Mouse (Mus musculus): ENCODE data around the gene Lrrc56. TPM values are rescaled to one million over a fixed set of nuclear protein-coding genes. Genes with fewer than 3 reads are reported as not detected.

Lrrc56 gene
- polyA plus RNA-seq, 1 experiment = 12.9 TPM

GRCm38 (mm10) chr7:141192776-141193347 lies 1.1 kb upstream of the Lrrc56 start:
- no peak for DNase-seq (ENCODE audit: low read depth)

DNA sequence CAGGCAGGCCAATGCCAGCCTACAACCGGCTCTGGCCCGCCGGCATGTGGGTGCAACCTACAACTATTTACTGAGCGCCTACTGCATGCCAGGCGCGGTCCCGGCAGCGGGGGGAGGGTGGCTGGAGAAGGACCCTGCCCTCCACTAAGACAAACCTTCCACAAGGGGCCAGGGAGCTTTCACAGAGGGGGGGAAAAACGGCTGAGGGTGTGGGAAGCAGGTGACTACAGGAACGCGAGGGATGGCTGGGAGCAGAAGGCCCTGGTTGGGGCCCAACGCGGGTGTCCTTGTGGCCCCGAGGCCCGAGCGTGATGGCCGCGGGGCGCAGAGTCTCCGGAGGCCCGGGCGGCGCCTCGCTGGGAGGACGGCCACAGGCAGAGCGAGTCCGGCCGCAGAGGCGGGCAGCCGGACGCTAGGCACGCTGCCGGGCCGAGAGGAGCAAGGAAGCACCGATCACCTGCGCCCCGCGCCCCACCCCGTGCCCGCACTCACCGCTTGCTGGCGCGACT lies 555 bp upstream of the Lrrc56 start:
- no peak for DNase-seq (ENCODE audit: low read depth)

DNA sequence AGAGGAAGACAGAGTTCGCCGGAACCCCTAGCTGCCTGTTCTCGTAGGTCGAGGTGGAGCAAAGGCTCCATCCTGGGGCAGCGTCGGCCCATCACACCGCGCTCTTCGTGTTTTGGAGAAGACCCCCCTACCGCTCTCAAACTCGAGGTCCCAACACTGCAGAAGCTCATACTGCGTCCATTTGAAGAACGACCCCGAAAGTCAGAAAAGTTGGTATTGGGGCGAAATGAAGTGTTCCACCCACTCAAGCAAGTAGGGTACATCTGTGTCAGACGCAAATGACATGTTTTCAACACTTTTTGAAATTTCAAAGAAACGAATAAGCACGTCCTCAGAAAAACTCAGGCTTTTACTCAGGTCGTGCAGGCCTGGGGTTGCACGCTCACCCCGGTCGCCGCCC lies 452 bp downstream of the Lrrc56 start:
- DNase-seq (ENCODE audit: low read depth) = no peak

DNA sequence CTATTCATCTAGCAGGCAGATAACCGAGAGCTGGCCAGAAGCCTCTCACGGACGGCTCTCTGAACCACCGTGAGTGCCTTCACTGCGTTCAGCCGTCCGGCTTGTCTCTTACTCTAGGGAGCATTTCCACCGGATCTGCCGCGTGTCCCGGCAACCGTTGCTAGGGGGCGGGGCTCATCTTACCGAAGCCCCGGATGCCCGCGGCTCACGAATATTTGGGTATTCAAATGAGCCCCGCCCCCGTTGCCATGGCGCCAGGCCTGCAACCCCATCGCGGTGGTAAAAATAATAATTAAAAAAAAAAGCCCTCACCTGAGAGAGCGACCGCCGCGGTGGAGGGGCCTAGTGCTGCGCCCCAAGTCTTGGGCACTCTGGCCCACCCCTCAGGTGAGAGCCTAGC lies 873 bp downstream of the Lrrc56 start:
- no peak for DNase-seq (ENCODE audit: low read depth)

DNA sequence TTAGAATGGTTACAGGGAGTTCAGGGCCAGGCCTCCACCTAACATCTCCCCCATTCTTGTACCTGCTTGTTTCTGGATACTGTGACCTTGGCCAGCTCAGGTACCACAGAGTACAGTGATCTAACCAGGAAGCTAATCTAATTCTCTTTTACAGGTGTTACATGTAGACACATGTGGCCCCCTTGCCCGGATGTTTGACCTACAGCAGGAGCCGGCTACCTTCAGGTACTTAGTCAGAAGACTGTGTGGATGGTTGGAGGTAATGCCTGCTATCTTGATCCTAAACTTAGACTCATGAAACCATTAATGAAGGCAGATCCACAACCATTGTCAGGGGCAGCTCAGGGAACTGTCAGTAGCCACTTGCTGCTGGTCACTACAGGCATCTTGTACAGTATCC lies 1.8 kb downstream of the Lrrc56 start:
- DNase-seq (ENCODE audit: low read depth) = no peak

GRCm38 (mm10) chr7:141196619-141197282 lies 2.8 kb downstream of the Lrrc56 start:
- no peak for DNase-seq (ENCODE audit: low read depth)

DNA sequence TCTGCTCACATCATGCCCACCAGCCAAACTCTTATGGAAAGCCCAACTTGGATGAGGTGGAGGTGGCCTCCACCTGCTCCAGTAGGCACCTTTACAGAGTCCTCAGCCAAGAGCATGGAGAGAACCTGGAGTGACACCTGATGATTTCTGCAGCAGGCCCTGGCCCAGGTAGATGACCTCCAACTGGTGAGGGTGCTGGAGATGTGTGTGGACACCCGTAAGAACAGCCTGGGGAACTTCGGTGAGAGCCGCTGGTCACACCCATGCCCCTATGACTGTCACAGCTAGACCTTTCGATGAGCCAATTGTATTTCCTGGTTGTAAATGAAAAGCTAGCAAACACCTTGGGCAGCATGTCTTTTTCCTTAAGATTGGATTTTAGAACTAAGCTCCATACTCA lies 4.2 kb downstream of the Lrrc56 start:
- DNase-seq (ENCODE audit: low read depth) = no peak

GRCm38 (mm10) chr7:141204546-141204945 lies 10.6 kb downstream of the Lrrc56 start:
- DNase-seq (ENCODE audit: low read depth) = no peak

DNA sequence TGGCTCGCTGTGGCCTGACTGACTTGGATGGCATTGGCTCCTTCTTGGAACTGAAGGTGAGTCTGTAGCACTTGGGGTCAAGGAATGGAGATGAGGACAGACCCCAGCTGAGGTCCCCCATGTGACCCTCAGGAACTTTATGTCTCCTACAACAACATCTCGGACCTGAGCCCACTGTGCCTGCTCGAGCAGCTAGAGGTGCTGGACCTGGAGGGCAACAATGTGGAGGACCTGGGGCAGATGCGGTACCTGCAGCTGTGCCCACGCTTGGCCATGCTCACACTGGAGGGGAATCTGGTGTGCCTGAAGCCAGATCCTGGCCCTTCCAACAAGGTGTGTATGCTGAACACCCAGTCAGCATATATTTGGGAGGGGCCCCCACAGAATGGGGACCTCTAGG lies 11.5 kb downstream of the Lrrc56 start:
- no peak for DNase-seq (ENCODE audit: low read depth)

- no peak for DNase-seq (ENCODE audit: low read depth)
Observed at GRCm38 (mm10) chr7:141206182-141206937, 12.4 kb downstream of the Lrrc56 start.

- no peak for DNase-seq (ENCODE audit: low read depth)
Observed at GRCm38 (mm10) chr7:141209526-141209925, 15.6 kb downstream of the Lrrc56 start.

- DNase-seq (ENCODE audit: low read depth) = no peak
Observed at GRCm38 (mm10) chr7:141210137-141210536, 16.2 kb downstream of the Lrrc56 start.

GRCm38 (mm10) chr7:141210606-141211131 lies 16.7 kb downstream of the Lrrc56 start:
- DNase-seq (ENCODE audit: low read depth) = no peak

GRCm38 (mm10) chr7:141213133-141213532 lies 19.2 kb downstream of the Lrrc56 start:
- DNase-seq (ENCODE audit: low read depth) = no peak

DNA sequence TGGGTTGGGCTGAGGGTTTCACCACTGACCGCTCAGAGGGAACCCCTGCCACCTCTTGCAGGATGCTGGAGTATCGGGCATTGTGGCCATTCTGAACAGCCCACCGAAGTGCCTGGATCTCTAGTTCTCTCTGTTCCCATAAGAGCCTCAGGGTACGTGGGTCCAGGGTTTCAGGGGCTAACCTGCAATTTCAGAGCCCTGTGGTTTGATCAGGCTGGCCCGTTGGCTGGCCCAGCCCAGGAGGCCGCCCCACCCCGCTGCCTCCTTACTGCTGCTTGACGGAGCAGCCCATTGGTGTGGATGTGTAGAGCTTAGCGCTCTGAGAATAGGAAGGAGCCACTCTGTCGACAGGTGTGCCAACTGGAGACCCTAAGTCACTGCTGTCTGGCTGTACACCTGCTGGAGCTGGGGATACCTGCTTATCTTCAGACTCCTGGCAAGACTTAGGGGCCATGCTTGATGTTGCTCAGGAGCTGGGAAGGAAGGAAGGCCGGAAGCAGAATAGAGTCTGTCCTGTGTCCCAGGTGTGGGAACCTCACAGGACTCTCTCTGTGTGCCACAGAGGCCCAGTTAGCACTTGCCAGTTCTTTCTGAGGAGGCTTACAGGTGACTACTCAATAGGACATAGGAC lies 19.8 kb downstream of the Lrrc56 start, which contains the start of gene Lmntd2:
Gene Lmntd2 (minus strand): TSS at position 476 of the 631 bp plus-strand sequence.
- no peak for DNase-seq (ENCODE audit: low read depth)

DNA sequence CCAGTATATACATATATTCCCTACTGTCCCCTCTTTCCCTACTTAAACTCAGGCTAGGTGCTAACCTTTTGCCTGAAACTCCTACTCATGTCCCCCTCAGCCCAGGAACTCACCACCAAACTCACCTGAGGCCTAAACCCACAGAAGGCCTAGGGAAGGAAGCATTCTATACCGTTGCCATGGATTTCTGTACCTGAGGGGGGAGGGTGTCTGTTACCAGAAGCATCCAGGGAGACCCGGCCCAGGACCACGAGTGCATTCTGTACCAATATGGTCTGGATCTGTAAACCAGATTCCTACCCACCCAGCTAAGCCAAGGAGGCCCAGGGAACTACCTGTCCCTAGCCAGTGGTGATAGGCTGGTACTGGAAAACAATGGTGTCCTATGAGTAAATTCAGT lies 20.4 kb downstream of the Lrrc56 start:
- no peak for DNase-seq (ENCODE audit: low read depth)

DNA sequence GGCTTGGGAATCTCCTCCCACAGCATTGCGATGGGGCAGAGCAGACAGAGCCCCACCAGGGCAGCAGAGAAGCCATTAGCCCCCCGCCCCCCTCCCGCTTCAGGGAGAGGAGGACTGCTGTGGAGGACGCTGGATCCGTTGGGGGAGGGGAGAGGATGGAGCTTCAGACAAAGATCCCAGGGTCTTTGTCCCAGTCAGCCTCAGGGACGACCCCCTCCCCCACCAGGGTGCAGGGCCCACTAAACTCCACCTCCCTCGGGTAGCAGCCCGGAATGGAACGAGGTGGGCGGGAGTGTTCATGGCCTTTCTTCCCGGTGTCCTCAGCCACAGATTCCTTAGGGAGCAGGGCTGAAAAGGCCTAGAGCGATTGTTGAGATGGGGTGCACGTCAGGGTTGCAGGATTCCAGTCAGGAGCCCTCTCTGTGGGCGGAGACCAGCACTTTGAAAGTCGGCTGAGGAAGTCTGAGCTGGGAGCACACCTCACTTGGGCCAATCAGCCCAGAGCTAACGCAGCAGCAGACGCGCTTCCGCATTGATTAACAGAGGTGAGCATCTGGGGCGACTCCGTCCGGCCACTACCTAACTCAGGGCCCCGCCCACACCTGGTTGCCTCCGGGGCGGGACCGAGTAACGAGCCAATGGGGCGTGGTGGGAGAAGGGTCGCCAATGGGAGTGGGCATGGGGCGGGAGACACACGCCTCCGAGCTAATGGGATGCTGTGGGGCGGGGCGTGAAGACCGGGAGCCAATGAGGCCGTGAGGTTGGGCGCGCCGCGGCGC lies 21.3 kb downstream of the Lrrc56 start, which contains the start of gene Rassf7:
Gene Rassf7 (plus strand): TSS at position 760 of the 779 bp plus-strand sequence.
- peak; percentile 89 for DNase-seq (ENCODE audit: low read depth)

DNA sequence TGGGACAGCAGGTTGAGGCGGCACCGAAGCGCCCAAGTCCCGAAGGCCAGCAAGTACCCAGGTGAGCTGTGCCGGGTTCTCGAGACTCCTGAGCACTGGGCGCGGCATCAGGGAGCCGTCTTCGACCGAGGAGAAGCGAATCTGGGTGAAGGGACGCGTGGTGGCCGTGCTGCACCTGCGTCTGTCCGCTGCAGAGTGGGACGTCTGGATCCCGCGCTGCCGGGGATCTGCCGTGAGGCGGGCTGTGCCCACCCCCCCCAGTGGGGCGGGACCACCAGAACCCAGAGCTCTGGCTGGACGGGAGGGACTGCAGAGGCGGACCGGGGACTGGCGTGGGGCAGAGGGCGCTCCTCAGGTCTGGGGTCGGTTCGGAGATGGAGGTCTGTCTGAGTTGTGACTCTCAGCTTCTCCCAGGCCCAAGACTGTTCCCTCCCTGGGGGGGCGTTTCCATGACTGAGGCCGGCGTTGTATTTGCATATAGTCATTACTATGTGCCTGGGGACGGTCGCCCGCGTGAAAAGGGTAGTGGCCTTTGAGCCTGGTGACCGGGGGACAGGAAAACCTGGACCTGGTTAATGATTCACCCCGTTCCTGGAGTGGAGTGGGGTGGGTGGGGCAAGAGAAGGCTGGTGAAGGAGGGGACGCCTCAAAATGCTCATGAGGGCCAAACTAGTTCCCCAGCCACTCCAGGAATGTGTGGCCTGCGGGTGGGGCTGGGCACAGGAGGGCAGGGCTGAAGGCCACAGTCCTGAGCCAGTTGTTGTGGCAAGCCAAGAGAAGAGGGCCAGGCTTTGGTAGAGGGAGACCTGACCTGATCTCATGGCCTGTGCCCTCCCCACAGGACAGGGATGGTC lies 22.1 kb downstream of the Lrrc56 start:
- DNase-seq (ENCODE audit: low read depth) = no peak

DNA sequence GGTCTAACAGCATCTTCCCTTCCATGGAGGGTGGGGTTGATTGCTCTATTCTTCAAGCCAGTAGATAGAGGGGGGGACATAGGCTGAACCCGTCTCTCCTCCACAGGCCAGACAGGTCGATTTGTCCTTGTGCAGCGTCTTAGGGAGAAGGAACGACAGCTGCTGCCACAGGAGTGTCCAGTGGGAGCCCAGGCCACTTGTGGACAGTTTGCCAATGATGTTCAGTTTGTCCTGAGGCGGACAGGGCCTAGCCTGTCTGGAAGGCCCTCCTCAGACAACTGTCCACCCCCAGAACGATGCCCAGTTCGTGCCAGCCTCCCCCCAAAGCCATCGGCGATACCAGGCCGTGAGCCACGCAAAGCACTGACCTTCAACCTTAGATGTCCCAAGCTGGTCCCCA lies 22.9 kb downstream of the Lrrc56 start:
- no peak for DNase-seq (ENCODE audit: low read depth)

- DNase-seq (ENCODE audit: low read depth) = no peak
Observed at GRCm38 (mm10) chr7:141217343-141218013, 23.5 kb downstream of the Lrrc56 start.

Data from gonadal fat pad, adult 2 months (tissue).